Mouse (Mus musculus) olfactory bulb, adult 2 months (tissue): ENCODE measurements around the gene Mindy3. TPM values are rescaled to one million over a fixed set of nuclear protein-coding genes. Genes with fewer than 3 reads are reported as not detected.
A peak's percentile ranks its signal among the peaks of the same experiment; 100 is the strongest.
"Not testable (repeated sequence)": the region's sequence is repeated elsewhere in the genome, so short reads cannot be mapped to it uniquely, and the experiment has no call there.

Experiments
- H3K27ac ChIP-seq: fragments of 200-500 bp; 2 replicates; pipeline ENCODE4 v1.5.1; 2012; ENCODE audit warnings: low read depth, low read length; ENCODE audit not compliant: insufficient read depth
- H3K4me1 ChIP-seq: fragments of 200-500 bp; 2 replicates; pipeline ENCODE4 v1.6.1; 2012; ENCODE audit warnings: low read length; ENCODE audit not compliant: control insufficient read depth, insufficient read depth
- H3K4me3 ChIP-seq: fragments of 200-500 bp; 2 replicates; pipeline ENCODE4 v1.5.1; 2012; ENCODE audit warnings: mild to moderate bottlenecking, low read depth, low read length, moderate library complexity; ENCODE audit not compliant: insufficient read depth
- CTCF ChIP-seq: fragments of 200-500 bp; IDR thresholded peaks from 2 replicates; pipeline ENCODE4 v1.5.1; 2012; ENCODE audit warnings: low read depth, mild to moderate bottlenecking, low read length, moderate library complexity; ENCODE audit not compliant: insufficient read depth
- POLR2A ChIP-seq: fragments of 200-500 bp; IDR thresholded peaks from 2 replicates; pipeline ENCODE4 v1.6.1; 2012; ENCODE audit warnings: mild to moderate bottlenecking, low read depth, low read length, moderate library complexity; ENCODE audit not compliant: insufficient read depth
- WGBS: fragments of 180-500 bp; shearing (Covaris S2); methylation state at CpG from one replicate; pipeline ENCODE4 v1.1.7; 2018; 5-methylcytosine and 5-hydroxymethylcytosine counted together
- polyA plus RNA-seq: library from polyadenylated mRNA; stranded (reverse); fragments of >200 nt; gene quantifications from 2 replicates; pipeline ENCODE4 v1.2.4, GENCODE M21; 2012; ENCODE audit warnings: low replicate concordance; ENCODE audit not compliant: missing spikeins, insufficient read depth, insufficient read length

The Mindy3 gene
- not detected in 2 replicates for polyA plus RNA-seq

GRCm38 (mm10) chr2:12419262-12419655, at the start of gene Mindy3:
Gene Mindy3 (minus strand): TSS chr2:12419470.
- 0% methylated on average over 25 of the region's 25 CpGs for WGBS
- TF ChIP-seq CTCF (no peak), POLR2A (peak; percentile 76)
- Histone ChIP-seq H3K4me1 (peaks cover 3% of the 10 kb centered on the region), H3K27ac (no peak within 1 kb of the TSS; the same call in 1 of the 2 replicates), H3K4me3 (peak within 1 kb of the TSS; percentile 81)

GRCm38 (mm10) chr2:12459732-12460131, 40.5 kb upstream of the Mindy3 start:
- Histone ChIP-seq H3K4me3 (no peak overlapping the region), H3K27ac (no peak overlapping the region), H3K4me1 (no peaks in the 10 kb centered on the region)
- 88% methylated on average over 1 of the region's 1 CpGs for WGBS
- no peak for TF ChIP-seq POLR2A
- TF ChIP-seq CTCF = no peak

GRCm38 (mm10) chr2:12450108-12450507, 30.8 kb upstream of the Mindy3 start:
- 86% methylated on average over 3 of the region's 3 CpGs for WGBS
- Histone ChIP-seq H3K27ac (no peak overlapping the region), H3K4me1 (no peaks in the 10 kb centered on the region), H3K4me3 (no peak overlapping the region)
- TF ChIP-seq POLR2A (no peak), CTCF (no peak)

- no peak overlapping the region for H3K27ac ChIP-seq
- TF ChIP-seq CTCF = no peak
- no peak for TF ChIP-seq POLR2A
- H3K4me3 ChIP-seq = no peak overlapping the region
- H3K4me1 ChIP-seq = no peaks in the 10 kb centered on the region
Measured at GRCm38 (mm10) chr2:12440120-12440519, 20.9 kb upstream of the Mindy3 start.

GRCm38 (mm10) chr2:12439543-12439942, 20.3 kb upstream of the Mindy3 start:
- Histone ChIP-seq H3K27ac (no peak overlapping the region), H3K4me3 (no peak overlapping the region), H3K4me1 (no peaks in the 10 kb centered on the region)
- 42% methylated on average over 2 of the region's 2 CpGs for WGBS
- TF ChIP-seq POLR2A = no peak
- no peak for TF ChIP-seq CTCF

- Histone ChIP-seq H3K4me1 (no peaks in the 10 kb centered on the region), H3K4me3 (no peak overlapping the region), H3K27ac (no peak overlapping the region)
- no peak for TF ChIP-seq POLR2A
- TF ChIP-seq CTCF = no peak
- 84% methylated on average over 2 of the region's 2 CpGs for WGBS
Measured at GRCm38 (mm10) chr2:12438181-12438580, 18.9 kb upstream of the Mindy3 start.

GRCm38 (mm10) chr2:12432055-12432454, 12.8 kb upstream of the Mindy3 start:
- no peak overlapping the region for H3K4me3 ChIP-seq
- no peaks in the 10 kb centered on the region for H3K4me1 ChIP-seq
- 71% methylated on average over 1 of the region's 1 CpGs for WGBS
- no peak overlapping the region for H3K27ac ChIP-seq
- no peak for TF ChIP-seq POLR2A

GRCm38 (mm10) chr2:12424374-12424773, 5.1 kb upstream of the Mindy3 start:
- 69% methylated on average over 3 of the region's 3 CpGs for WGBS

GRCm38 (mm10) chr2:12423426-12423825, 4.2 kb upstream of the Mindy3 start:
- H3K4me1 ChIP-seq, H3K27ac ChIP-seq, H3K4me3 ChIP-seq: not testable (repeated sequence)
- 65% methylated on average over 6 of the region's 6 CpGs for WGBS

More at GRCm38 (mm10) chr2:12424374-12424773, 5.1 kb upstream of the Mindy3 start:
- Histone ChIP-seq H3K4me3 (no peak overlapping the region), H3K4me1 (no peaks in the 10 kb centered on the region), H3K27ac (no peak overlapping the region)
- TF ChIP-seq POLR2A (no peak), CTCF (no peak)
